Mouse (Mus musculus) thymus, postnatal 36 days (tissue): ENCODE results near the gene Aebp2.

Experiments
- DNase-seq, 2 experiments: peaks; one replicate each; pipeline ENCODE4 v3.0.0; 2022; ENCODE audit warnings: mixed read lengths in 2 of 2

Aebp2 gene

GRCm38 (mm10) chr6:140608666-140609065, 13.8 kb upstream of the Aebp2 start:
- no peak for DNase-seq

GRCm38 (mm10) chr6:140609533-140609932, 12.9 kb upstream of the Aebp2 start:
- DNase-seq: no peak

- no peak for DNase-seq
Measured at GRCm38 (mm10) chr6:140610117-140610516, 12.3 kb upstream of the Aebp2 start.

- DNase-seq: no peak
Measured at GRCm38 (mm10) chr6:140611282-140611681, 11.2 kb upstream of the Aebp2 start.

GRCm38 (mm10) chr6:140611893-140612473, 10.5 kb upstream of the Aebp2 start:
- DNase-seq: no peak

- no peak for DNase-seq
Measured at GRCm38 (mm10) chr6:140613822-140614221, 8.6 kb upstream of the Aebp2 start.

GRCm38 (mm10) chr6:140614711-140615110, 7.8 kb upstream of the Aebp2 start:
- DNase-seq: no peak

- DNase-seq: no peak
Measured at GRCm38 (mm10) chr6:140620531-140621349, 1.7 kb upstream of the Aebp2 start.

GRCm38 (mm10) chr6:140621622-140622021, 841 bp upstream of the Aebp2 start:
- DNase-seq: no peak

GRCm38 (mm10) chr6:140623226-140624095, 998 bp downstream of the Aebp2 start:
- DNase-seq: peak; percentile 95

- peak; percentile 61 to 65 for DNase-seq
Measured at GRCm38 (mm10) chr6:140624096-140625051, 1.9 kb downstream of the Aebp2 start.

- DNase-seq: peak; percentile 37 to 55
Measured at GRCm38 (mm10) chr6:140629176-140629859, 6.9 kb downstream of the Aebp2 start.

GRCm38 (mm10) chr6:140630306-140630705, 7.8 kb downstream of the Aebp2 start:
- DNase-seq: peak; percentile 29 to 54

GRCm38 (mm10) chr6:140633616-140634015, 11.2 kb downstream of the Aebp2 start:
- no peak for DNase-seq

- no peak for DNase-seq
Measured at GRCm38 (mm10) chr6:140636290-140636689, 13.8 kb downstream of the Aebp2 start.

GRCm38 (mm10) chr6:140642010-140642409, 19.5 kb downstream of the Aebp2 start:
- no peak for DNase-seq

- peak; percentile 20 to 38 for DNase-seq
Measured at GRCm38 (mm10) chr6:140642655-140643054, 20.2 kb downstream of the Aebp2 start.

GRCm38 (mm10) chr6:140645931-140646330, 23.5 kb downstream of the Aebp2 start:
- no peak for DNase-seq

- no peak for DNase-seq
Measured at GRCm38 (mm10) chr6:140646892-140647291, 24.4 kb downstream of the Aebp2 start.

- DNase-seq: no peak
Measured at GRCm38 (mm10) chr6:140649812-140650211, 27.3 kb downstream of the Aebp2 start.

- no peak for DNase-seq
Measured at GRCm38 (mm10) chr6:140651923-140652322, 29.5 kb downstream of the Aebp2 start.

- DNase-seq: no peak
Measured at GRCm38 (mm10) chr6:140655451-140655850, 33.0 kb downstream of the Aebp2 start.
